Mouse (Mus musculus): ENCODE measurements around the gene Lama5.

Gene Lama5

DNA sequence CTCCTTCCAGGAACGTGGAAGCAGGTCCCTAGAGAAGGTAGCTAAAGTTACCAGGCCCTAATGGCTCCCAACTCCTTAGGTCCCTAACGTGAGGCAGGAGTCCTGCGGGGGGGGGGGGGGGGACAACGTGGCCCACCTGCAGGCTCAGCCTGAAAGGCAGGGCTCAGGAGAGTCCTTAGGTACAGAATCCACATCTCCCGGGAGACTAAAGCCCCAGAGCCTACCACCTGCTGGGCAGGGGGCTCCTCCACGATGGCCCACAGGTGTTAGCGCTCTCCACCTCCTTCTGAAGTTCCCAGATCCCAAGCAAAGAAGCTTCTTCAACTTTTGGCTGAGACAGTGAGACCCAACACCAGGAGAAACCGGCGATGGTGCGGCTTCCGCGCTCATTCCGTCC, 1.0 kb downstream of the Lama5 start:
- DNase-seq (ENCODE audit: low read depth, low spot score): no peak

DNA sequence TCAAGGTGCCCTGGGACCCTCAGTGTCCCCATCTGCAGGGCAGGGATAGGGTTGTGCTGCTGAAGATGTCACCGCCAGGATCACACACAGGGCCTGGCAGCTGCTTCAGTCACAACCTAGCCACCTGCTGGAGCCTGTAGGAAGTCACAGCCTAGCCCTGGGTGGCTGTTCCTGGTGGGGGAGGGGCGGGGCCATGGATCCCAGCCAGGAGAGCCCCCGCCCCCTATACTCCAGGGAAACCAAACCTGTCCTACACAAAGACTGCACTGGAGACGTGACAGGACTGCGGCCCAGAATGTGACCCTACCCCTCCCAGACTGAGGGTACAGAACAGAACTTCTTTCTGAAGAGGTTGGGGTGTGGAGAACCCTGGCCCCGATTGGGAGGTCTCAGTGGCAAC, 3.4 kb downstream of the Lama5 start:
- no peak for DNase-seq (ENCODE audit: low read depth, low spot score)

DNA sequence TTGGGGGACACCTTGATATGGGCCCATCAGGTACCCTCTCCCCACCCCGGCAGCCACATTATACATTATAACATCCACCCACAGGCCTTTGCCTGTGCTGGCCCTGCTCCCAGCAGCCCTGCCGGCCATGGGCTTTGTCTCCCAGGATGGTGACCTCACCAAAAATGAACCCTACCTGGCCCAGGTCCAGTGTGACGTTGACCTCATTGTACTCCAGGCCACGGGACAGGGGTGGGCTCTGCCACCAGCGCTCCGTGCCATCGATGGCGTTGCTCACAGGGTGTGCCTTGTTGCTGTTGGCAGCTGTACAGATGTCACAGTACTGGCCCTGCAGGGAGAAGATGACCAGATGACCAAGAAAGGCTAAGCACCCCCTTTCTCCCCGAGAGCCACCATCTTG, 4.6 kb downstream of the Lama5 start:
- no peak for DNase-seq (ENCODE audit: low read depth, low spot score)

DNA sequence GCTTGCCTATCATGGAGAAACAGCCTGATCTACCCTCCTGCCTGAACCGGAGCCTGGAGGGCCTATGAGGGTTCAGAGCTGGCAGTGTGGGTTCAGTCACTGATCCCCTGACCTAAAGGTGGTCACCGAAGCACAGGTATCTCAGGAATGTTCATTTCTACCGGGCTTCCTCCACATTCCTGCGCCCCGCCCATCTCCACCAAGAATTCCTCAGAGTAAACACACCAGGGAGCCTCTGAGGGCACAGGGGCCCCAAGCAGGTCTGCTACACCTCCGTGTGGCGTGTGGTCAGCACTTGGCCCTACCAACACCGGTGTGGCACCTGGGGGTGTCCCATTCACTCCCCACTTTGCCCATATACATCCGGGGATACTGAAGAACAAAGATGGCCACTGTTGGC, 5.5 kb downstream of the Lama5 start:
- no peak for DNase-seq (ENCODE audit: low read depth, low spot score)

DNA sequence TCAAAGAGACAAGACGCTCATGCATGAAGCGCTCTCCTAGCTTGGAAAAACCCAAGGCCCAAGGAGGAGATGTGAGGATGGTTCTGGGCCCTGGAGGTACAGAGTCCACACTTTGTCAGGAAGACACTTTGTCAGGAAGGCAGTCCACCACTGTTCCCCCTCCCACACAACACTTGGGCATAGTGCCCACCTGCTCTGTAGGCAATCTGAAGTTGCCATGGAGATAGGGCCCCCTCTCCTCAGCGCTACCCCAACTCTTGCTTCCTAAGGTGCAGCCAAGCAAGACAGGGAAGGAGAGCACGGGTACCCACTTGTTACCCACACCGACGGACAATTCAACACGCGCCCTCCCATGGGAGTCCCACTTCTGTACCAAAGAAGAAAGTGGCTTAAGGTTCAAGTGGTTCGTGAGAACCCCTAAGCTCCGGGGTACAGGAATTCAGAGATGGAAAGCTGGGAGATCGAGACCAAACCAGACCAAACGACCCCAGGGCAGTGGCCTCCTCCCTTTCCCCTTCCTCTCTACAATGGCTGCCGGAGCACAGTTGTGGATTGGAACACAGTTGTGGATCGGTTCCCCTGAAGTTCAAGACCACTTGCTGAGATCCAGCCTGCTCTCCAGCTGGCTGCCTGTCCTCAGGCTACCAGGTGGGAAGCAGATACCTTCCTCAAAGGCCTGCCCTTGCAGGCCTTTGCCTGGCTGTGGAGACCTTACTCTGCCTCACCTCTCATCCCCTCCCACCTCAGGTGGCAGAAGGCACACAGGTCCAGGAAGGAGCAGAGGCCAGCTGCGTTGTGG, 6.3 kb downstream of the Lama5 start:
- DNase-seq (ENCODE audit: low read depth, low spot score): no peak

DNA sequence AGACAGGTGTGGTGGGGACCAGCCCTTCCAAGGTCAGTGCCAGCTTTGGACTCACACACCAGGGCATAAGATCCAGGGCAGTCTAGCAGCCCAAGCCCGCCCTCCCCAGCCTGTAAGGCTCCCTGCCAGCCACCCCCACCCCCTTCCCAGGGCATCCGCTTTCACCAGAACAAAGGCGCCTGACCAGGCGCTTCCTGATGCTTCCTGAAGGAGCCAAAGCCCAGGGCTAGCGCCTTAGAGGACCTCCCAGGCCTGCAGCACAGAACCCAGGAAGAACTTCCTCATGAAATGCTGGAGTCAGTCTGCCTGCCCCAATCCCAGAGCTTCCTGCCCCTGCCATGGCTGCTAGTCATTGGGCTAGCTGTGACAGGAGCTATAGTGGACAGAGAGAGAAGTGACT, 7.0 kb downstream of the Lama5 start:
- DNase-seq (ENCODE audit: low read depth, low spot score): no peak

DNA sequence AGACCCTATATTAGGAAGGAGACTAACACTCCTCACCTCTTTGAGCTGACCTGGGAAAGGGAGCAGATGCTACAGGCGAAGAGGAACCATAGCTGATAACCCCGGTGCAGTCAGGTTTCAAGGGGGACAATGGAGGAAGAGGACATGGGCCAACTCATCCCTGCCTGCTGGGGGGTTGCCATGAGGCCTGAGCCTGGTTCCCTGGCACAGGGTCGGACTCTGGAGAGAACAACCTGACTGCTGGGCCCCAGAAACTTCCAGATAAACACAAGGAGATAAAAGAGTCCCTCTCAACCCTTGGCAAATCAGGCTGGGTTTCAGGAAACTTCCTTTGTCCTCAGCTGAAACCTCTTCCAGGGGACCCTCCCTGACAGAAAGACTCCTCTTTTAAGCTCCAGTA, 7.4 kb downstream of the Lama5 start:
- no peak for DNase-seq (ENCODE audit: low read depth, low spot score)

DNA sequence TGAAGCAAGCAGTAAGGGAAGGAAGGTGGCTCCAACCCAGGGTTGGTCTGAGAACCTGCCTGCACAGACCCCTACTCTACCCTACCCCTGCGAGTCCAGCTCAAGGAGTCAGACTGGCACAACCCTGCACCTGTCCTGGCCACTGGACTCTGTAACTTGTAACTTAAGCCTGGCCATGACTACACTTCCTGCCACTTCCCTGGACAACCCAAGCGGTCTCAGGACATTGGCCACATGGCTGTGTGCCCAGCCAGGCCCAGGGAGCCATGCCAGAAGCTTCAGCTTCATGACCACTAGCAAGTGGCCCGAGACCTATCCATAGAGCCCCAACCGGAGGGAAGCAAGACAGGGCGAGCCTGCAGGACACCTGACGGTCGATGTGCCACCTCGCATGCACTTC, 8.1 kb downstream of the Lama5 start:
- no peak for DNase-seq (ENCODE audit: low read depth, low spot score)

DNA sequence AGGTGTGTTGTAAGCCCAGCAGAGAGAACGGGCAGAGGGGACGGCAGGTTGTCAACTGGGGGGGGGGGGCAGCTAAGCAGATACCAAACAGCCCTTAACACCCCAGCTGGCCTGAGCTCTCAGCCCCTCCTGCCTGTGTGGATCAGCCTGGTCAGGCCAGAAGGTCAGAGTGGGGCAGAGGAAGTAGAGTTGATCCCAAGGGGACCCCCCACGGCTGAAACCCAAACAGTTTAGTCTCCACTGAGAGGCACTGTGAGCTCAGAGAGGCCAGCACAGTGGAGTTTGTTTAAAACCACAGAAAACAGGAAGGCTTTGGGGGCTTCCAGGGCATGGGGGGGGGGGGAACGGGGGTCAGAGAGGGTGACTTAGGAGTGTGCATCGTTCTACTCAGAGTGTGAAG, 8.7 kb downstream of the Lama5 start:
- DNase-seq (ENCODE audit: low read depth, low spot score): no peak

DNA sequence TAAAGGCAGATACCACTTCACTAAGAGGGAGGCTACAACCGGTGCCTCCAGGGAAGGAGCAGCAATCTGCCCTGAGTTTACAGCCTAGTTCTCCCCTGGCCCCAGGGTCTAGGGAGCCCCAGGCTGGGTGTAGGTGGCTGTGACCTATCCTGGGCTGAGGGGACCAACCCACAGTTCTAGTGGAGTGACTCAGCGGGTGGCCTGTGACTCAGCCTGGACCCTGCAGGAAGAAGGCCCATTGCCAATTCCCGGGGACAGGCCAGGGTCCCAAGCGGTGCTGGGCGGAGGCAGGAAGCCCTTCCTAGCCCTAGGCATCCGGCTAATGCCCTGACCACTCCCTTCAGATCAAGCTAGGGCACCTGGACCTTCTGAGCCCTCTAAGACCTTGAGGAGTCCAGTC, 9.7 kb downstream of the Lama5 start:
- DNase-seq (ENCODE audit: low read depth, low spot score): no peak

DNA sequence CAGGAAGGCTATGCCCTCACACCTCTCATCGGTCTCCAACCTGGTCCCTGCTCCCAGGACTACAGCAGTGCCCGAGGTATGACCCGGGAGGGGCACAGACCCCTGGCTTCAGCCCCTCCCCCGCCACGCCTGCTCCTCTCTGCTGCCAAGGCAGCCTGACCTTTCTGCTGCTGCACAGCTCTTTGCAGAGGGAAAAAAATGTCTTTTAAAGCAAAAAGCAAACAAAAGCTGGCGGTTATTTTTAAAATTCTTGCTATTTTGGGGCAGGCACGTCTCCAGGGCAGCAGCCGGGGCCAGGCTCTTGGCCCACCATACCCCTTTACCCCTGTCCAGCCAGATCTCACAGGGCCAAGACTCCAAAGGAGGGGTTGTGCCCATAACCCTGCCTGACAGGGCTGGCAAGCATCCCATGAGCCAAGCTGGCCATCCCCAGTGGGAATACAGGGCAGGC, 10.6 kb downstream of the Lama5 start:
- DNase-seq (ENCODE audit: low read depth, low spot score): no peak

DNA sequence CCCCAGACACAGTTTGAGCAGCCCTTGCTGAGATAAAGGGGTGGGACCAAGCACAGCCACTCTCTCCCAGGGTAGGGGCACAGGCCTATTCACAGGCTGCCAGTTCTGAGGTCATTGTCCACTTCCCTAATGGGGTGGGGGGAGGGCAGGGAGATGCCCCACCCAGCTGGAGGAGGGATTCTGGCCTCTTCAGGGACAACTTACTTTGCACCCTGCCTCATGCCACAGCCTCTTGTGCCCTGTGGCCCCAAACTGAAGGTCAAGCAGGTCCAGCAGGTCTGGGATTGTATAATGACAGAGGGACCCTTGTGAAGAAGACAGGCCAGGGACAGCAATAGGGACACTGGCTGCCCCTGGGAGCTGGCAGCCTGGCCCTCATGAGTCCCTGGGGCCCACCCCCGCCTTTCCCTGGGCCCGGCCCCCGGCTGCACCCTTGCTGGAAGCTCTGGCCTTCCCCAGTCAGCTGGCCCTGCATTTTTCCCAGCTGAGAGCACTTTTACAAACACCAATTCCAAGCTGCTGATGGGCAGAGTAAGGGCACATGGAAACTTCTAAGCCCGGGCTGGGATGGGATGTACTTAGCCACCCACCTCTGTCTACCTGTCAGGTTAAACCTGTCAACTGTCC, 11.2 kb downstream of the Lama5 start:
- DNase-seq (ENCODE audit: low read depth, low spot score): no peak

DNA sequence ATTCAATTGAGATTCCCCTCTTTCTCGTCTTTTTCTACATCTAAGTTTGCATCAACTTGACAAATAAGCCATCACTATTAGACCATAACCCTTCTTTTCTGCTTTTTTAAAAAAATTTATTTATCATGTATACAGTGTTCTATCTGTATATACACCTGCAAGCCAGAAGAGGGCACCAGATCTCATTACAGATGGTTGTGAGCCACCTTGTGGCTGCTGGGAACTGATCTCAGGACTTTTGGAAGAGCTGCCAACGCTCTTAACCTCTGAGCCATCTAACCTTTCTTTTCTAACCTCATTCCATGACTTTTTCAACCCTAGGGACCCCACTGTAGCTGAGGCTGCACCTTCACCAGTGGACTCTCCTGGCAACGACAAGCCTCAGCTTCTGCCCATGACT, 13.4 kb downstream of the Lama5 start:
- DNase-seq (ENCODE audit: low read depth, low spot score): no peak

DNA sequence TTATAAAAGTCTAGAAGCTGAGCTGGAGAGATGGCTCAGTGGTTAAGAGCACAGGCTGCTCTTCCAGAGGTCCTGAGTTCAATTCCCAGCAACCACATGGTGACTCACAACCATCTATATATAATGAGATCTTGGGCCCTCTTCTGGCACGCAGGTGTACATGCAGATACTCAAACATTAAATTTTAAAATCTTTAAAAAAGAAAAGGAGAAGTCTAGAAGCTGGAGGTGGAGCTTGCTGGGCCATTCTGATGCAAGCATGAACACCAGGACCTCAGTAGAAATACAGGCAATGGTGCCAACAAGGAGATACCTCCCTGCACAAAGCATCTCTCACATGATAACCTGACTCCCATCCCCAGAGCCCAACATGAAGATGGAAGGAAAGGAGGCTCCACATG, 16.7 kb downstream of the Lama5 start:
- no peak for DNase-seq (ENCODE audit: low read depth, low spot score)

DNA sequence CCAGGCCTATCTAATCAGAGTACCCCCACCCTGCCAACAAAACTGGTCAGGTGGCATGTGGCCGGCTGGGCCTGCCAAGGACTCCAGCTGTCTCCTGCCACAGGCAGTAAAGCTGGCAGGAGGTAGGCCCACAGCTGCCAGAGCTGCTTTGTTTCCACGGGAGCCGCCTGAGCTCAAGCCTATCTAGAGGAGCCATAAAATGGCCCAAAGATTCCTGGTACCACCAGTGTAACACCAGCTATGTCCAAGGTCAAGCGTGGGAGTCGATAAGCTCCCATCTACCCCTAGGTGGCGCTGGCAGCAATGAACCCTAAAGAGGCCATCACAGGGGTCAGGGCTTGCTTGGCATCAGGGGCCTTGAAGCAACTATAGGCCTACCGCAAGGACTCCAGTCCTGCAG, 17.8 kb downstream of the Lama5 start:
- no peak for DNase-seq (ENCODE audit: low read depth, low spot score)

DNA sequence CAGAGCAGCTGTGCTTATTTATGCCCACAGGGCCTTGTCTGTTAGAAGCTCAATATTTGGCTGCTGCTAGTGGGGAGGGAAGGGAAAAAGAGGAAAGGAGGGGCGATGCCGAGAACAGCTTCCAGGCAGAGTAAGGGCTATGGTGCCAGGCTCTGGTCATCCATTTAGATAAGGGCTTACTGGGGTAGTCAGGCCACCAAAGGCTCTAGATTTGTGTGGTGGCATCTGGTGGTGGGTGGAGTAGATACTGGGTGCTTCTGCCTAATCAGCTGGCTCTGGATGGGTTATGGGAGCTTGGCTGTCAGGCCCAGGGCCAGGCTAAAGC, 19.7 kb downstream of the Lama5 start:
- DNase-seq (ENCODE audit: low read depth, low spot score): no peak

DNA sequence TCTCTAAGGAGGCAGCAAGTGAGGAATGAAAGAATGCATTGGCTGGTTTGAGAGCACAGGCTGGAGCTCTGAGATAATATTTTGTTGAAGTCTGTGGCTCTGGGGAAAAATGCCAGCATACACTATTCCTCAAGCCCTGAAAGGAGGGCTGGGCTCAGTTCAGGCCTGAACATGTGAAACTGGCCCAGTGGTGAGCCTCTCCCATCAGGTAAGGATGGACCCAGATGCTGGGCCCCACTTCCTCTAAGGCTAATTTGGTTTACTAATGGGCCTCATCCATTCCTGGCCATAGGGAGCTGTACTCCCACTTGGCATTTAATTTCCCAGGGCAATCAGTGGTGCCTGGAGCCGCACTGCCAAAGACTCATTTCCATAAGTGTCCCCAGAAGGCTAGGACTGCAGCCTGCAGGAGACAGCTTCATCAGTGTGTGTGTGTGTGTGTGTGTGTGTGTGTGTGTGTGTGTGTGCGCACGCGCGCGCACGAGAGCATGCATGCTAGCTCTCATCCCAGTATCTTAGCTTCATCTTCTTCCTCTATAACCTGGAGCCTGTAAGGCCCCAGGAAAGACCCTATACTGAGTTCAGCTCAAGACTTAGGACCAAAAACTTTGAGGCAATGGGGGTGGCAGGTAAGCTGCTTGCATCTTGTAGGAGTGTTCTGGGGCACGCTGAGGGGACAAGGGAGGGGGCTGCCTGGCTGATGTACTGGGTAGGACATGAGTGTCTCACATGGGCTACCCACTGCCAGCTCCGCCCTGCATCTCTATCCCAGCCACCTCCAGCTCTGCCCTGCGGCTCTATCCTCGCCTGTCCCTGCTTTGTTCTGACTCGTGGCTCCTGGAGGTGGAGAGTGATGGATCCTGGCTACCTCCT, 20.3 kb downstream of the Lama5 start:
- DNase-seq (ENCODE audit: low read depth, low spot score): no peak

DNA sequence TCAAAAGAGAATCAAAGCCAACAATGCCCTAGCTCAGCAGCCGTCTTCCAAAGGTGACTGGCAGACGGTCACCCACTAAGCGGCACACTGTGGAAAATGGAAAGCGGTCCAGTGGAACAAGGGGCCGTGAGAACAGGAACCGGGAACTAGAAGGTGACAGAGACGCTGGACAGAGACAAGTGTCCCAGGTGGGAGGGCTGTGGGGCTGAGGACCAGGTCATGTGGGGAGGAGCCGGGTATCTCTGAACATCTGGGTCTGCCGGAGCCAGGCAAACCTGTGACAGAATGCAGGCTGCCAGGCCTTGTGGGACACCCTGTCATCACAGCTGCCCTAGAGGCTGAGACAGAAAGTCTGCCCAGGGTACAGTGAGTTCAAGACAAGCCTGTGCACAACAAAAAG, 21.2 kb downstream of the Lama5 start:
- DNase-seq (ENCODE audit: low read depth, low spot score): no peak

DNA sequence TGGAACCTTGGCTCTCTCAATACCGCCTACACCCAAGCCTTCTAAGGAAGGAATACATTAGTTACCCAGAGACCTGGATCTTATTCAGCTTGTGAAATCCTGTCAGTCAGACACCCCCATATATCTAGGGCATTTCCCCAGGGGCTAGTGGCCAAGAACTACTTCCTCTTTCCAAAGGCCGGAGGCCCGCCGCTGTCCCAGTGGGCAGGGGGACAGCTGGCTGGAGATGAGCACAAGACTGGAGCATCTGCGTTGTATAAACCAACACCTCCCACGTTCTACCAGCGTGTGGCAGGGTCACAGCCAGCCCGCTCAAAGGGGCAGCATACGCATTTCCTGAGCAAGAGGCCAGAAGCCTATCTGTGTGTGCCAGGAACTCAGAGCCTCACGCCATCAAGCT, 22.9 kb downstream of the Lama5 start:
- DNase-seq (ENCODE audit: low read depth, low spot score): no peak

DNA sequence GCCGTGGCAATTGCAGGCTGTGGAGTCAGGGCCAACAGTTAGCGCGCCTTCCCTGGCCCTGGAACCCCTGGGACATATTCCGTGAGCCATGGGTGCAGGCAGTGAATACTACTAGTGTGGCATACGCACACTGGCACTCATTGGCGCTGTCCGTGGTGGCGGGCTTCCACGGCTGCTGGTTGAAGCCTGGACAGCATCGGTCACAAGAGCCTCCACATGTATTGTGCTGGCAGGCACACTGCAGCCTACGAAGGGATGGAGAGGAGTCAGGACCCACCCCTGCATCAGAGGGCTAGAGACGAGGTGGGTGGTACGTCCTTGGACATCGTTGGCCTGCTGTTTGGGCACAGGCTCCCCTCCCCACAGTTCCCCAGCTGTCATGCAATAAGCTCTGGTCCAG, 23.4 kb downstream of the Lama5 start:
- no peak for DNase-seq (ENCODE audit: low read depth, low spot score)

DNA sequence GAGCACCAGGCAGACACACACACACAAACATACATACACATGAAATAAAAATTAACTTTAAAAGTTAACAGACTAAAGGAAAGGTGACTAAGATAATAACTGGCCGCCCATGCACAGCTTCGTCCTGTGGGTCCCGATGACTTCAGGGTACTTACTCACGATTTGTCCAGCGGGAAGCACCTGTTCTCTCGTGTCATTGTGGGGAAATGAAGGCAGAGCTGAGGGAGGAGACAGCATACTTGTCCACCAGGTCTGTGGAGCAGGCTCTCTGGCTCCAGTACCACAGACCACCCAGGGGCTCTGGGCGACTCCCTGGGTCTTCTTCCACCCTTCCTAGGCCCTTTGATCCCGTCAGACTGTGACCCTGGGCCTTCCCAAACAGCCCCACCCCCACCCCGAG, 24.4 kb downstream of the Lama5 start:
- no peak for DNase-seq (ENCODE audit: low read depth, low spot score)

DNA sequence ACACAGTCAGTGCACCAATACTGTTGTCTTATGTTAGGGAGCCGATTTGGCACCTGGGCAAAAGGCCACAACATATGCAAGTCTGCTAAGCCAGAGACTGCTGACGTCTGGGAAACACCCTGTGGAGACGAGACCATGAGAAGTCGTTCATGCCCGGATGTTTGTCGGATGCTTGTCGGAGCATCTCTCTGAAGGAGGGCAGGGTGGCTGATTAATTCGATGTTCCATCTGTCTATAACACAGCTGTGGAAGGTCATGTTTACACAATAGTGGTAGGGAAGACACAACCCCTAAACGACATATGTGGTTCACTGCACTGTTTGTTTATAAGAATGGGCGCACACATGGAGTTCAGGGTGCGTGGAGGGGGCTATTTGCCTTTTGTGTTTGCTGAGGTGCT, 25.0 kb downstream of the Lama5 start:
- no peak for DNase-seq (ENCODE audit: low read depth, low spot score)

DNA sequence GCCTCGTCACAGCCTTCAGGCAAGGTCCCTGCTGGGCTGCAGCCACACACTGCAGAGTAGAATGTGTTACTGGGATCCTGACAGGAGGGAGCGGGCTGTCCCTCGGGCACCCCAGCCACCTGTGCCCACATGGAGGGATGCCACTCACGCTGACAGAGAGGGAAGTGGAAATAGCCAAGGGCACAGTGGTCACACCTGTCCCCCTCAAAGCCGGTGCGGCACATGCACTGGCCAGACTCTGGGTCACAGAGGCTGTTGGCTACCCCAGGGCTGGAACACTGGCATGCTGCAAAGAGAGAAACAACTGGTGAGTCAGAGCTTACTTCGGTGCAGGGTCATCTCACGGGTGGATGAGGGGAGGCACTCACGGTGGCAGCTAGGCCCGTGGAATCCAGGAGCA, 26.9 kb downstream of the Lama5 start:
- no peak for DNase-seq (ENCODE audit: low read depth, low spot score)
